Mouse (Mus musculus): ENCODE measurements around the gene Mettl7b. TPM values are rescaled to one million over a fixed set of nuclear protein-coding genes. Genes with fewer than 3 reads are reported as not detected.
A peak's percentile ranks its signal among the peaks of the same experiment; 100 is the strongest.

Gene Mettl7b
- total RNA-seq, 1 experiment from 2014 or later: not detected

GRCm38 (mm10) chr10:128947496-128947895 lies 13.3 kb downstream of the Mettl7b start:
- DNase-seq: no peak

- DNase-seq: peak; percentile 51
These were observed 15.1 kb downstream of the Mettl7b start for GRCm38 (mm10) chr10:128945675-128946074.

DNA sequence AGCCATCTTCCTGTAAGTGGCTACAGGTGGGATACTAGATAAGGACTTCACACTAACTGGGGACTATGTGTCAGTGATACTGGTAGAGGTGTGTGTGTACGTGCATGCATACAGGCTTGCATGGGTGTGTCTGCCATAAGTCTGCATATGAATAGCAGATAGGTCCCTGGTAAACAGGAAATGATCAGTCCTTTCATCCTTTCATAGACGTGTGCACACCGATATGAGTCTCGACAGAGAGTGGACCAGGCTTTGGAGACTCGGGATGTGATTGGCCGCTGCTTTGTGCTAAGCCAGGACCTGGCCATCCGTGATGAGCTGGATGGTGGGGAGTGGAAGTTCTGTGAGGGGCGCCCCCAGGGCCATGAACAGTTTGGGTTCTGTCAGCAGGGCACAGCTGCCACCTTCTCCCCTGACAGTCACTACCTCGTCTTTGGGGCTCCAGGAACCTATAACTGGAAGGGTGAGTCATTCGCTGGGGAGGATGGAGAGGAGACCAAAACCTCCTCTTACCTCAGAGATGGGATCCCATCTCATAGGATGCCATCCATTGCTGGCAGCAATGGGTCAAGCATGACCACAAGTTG lies 20.2 kb downstream of the Mettl7b start:
- no peak for DNase-seq

DNA sequence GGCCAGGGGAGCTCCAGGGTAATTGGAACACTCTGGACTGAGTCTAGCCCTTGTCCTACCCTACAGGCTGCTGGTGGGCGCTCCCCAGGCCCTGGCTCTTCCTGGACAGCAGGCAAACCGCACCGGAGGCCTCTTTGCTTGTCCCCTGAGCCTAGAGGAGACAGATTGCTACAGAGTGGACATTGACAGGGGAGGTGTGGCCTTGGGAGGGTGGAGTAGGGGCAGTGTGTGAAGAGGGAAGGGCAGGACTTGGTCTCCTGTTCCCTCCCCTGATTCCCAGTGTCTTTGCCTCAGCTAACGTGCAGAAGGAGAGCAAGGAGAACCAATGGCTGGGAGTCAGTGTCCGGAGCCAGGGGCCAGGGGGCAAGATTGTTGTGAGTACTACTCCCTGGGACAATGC lies 21.8 kb downstream of the Mettl7b start:
- no peak for DNase-seq

GRCm38 (mm10) chr10:128938457-128938856 lies 22.3 kb downstream of the Mettl7b start:
- peak; percentile 71 for DNase-seq

GRCm38 (mm10) chr10:128937756-128938390 lies 22.9 kb downstream of the Mettl7b start:
- DNase-seq: no peak

DNA sequence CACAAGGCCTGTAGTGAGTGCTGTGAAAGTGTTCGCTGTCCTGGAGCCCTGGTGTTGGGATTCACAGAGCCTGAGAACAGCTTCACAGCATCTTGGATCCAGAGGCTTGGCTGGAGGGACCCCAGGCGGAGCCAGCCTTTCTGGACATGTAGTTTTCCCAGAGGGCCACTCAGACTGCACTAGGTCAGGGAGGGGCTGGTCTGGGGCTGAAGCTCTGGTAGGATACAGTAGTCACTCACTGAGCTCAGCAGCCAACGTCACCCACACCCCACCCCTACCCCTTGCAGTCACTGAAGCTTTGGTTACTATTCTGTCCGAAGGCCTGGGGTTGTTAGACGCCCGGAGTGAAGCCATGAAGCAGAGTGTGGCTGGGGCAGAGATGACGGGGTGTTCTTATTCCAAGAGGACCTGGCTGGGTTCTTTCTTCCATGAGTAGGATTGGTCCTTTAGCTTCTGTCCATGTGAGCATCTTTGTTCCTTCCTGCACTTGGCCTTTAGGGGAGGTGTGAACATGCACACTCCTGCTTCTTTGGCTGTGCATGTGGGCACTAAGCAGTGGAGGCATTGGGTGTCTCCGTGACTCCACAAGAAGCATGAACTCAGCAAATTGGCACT lies 24.9 kb downstream of the Mettl7b start:
- no peak for DNase-seq

DNA sequence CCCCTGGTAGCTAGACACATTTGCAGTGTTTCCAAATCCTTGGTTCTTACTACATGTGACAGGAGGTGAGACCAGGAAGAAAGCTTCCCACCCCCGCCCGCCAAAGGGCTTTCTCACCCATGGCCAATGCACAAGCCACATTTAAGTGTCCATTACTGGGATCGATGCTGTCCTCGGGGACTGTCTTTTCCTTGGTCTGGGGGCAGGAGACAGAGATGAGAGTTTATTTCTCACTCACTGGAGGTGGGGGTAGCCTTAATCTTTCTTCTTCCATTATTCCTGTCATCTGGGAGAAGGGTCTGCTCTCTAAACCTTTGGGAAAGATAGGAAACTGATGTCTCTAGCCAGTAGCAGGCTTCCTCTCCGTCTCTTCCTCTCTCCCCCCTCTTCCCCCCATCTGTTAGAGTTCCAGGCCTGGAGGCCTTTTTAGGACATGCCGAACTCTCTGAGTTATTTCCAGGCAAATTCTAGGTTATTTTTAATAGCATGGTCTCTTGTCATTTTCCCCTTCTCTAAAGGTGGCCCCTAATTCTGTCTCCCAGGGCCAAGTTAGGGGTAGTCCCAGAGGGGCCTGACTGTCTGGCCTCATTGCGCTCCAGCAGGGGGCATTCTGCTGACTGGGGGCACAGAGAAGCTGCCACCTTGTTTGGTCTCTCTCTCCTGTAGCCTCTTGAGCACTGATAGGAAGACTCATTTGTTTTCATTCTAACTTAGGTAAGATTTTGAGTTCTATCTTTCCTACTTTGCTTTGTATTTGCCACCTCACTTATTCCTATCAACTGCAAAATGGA lies 25.6 kb downstream of the Mettl7b start:
- DNase-seq: no peak

DNA sequence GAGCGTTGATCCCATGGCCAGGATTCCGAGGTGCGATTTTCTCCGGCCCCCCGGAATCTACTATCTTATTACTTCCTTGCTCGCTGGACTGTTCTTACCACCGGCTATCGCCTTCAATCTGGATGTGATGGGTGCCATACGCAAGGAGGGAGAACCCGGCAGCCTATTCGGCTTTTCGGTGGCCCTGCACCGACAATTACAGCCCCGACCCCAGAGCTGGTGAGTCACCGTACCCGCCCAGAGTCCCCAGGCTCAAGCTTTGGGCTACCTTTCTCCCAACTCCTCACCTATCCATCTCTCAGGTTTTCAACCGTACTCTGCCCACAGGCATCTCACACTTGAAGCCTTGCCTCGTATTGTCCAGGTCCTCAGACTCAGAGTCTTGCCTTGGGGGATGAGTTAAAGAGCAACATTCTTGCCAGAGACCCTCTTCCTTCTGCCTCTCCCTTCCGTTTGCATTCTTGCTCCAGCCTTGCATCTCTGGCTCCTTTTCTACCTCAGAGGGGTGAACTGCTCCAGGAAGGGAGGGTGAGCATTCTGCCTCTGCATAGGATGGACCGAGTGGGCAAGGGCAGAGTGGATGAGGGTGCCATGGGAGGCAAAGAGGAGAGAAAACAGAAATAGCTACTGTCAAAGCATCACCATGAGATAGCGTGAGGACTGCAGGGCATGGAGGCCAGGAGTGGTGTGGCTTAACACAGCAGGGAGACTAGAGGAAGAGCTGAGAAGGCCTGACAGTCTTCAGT lies 26.6 kb downstream of the Mettl7b start:
- no peak for DNase-seq

- DNase-seq: peak; percentile 61
These were observed 27.2 kb downstream of the Mettl7b start, which contains the start of gene Itga7 for GRCm38 (mm10) chr10:128933574-128933973. Itga7 (plus strand) TSS chr10:128933818.

GRCm38 (mm10) chr10:128931441-128931840 lies 29.3 kb downstream of the Mettl7b start:
- DNase-seq: no peak

- no peak for DNase-seq
These were observed 31.0 kb downstream of the Mettl7b start for GRCm38 (mm10) chr10:128929638-128930378.

GRCm38 (mm10) chr10:128928356-128928755 lies 32.4 kb downstream of the Mettl7b start:
- no peak for DNase-seq

GRCm38 (mm10) chr10:128923935-128924334 lies 36.9 kb downstream of the Mettl7b start, which contains the start of gene Bloc1s1:
Bloc1s1 (minus strand) TSS chr10:128924035.
- no peak for DNase-seq

GRCm38 (mm10) chr10:128923013-128923691 lies 37.6 kb downstream of the Mettl7b start:
- DNase-seq: peak; percentile 98

- DNase-seq: no peak
These were observed 38.1 kb downstream of the Mettl7b start, which contains the start of gene Rdh5 for GRCm38 (mm10) chr10:128922822-128923012. Rdh5 (minus strand) TSS chr10:128922888.

GRCm38 (mm10) chr10:128921883-128922821 lies 38.6 kb downstream of the Mettl7b start:
- DNase-seq: peak; percentile 50

GRCm38 (mm10) chr10:128921251-128921650 lies 39.5 kb downstream of the Mettl7b start:
- no peak for DNase-seq

DNA sequence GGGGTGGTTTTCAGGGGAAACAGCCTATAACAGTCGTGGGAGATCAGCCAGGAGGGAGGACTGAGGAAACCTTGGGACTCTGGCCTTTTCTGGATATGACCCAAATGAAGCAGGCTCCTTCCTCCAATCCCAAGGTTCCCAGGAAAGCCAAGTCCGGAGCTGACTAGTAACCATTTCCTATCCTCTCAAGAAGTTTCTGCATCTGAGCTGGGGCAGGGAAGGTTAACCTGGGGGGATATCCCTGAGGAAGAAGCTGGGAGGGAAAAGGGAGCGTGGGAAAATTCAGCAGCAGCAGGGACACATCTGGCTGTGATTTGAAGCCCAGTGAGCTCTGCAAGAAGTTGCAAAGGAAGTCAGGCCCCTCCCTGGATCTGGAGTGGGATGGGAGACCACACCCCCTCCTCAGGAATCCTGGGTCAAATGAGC lies 40.0 kb downstream of the Mettl7b start:
- DNase-seq: no peak

DNA sequence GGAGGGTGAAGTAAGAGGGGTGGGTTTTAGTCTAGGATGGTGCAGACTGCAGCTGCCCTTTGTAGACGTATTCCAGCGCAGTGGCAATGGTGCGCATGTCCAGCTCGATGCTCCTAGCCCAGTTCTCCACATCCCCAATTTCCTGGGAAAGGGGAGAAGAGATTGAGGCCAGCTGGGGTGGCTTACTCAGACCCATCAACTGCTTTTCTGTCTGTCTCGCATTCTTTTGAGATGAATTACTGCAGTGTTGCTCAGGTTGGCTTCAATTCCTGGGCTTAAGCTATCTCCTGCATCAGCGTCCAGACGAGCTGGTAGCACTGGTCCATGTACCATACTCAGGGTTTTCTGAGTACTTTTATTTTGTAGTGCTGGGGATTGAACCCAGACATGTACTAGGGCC lies 40.8 kb downstream of the Mettl7b start:
- no peak for DNase-seq
